Mouse (Mus musculus): Measurements from ENCODE around the gene Gm43518. TPM values are rescaled to one million over a fixed set of nuclear protein-coding genes. Genes with fewer than 3 reads are reported as not detected.
A peak's percentile ranks its signal among the peaks of the same experiment; 100 is the strongest.

Gm43518 gene
- polyA plus RNA-seq, 1 experiment, result not detected

GRCm38 (mm10) chr5:123972453-123972852 is 45.2 kb downstream of the Gm43518 start:
- WGBS, result 64% methylated on average over 6 of the region's 6 CpGs
- Histone ChIP-seq H3K4me3 (ENCODE audit: insufficient read depth, low read depth, low read length) (no peak overlapping the region), H3K4me1 (ENCODE audit: control insufficient read depth, insufficient read depth, low read length) (peaks cover 13% of the 10 kb centered on the region)

GRCm38 (mm10) chr5:123973299-123974178 is 46.3 kb downstream of the Gm43518 start, which contains the start of gene Hip1r:
Gene Hip1r, plus strand, starts transcription at chr5:123973628.
- Histone ChIP-seq H3K4me3 (ENCODE audit: insufficient read depth, low read depth, low read length) (peak within 1 kb of the TSS; percentile 92), H3K27ac (ENCODE audit: insufficient read depth, low read depth, low read length) (peak within 1 kb of the TSS; percentile 56), H3K4me1 (ENCODE audit: control insufficient read depth, insufficient read depth, low read length) (peaks cover 17% of the 10 kb centered on the region)
- no peak for TF ChIP-seq CTCF (IDR thresholded peaks at IDR 0.05; ENCODE audit: insufficient read depth, low read depth, low read length)
- TF ChIP-seq POLR2A (IDR thresholded peaks at IDR 0.05; ENCODE audit: insufficient read depth, low read depth, low read length), result peak; percentile 36; the same call in 1 of the 2 replicates
- WGBS, result 2% methylated on average over 103 of the region's 106 CpGs

More at GRCm38 (mm10) chr5:123972453-123972852, 45.2 kb downstream of the Gm43518 start:
- TF ChIP-seq POLR2A (IDR thresholded peaks at IDR 0.05; ENCODE audit: insufficient read depth, low read depth, low read length) (no peak), CTCF (IDR thresholded peaks at IDR 0.05; ENCODE audit: insufficient read depth, low read depth, low read length) (no peak)
- no peak overlapping the region for H3K27ac ChIP-seq (ENCODE audit: insufficient read depth, low read depth, low read length)

GRCm38 (mm10) chr5:123974179-123974485 is 46.9 kb downstream of the Gm43518 start:
- TF ChIP-seq POLR2A (IDR thresholded peaks at IDR 0.05; ENCODE audit: insufficient read depth, low read depth, low read length), result no peak; the same call in 1 of the 2 replicates
- TF ChIP-seq CTCF (IDR thresholded peaks at IDR 0.05; ENCODE audit: insufficient read depth, low read depth, low read length), result no peak
- whole genome bisulfite sequencing, result 0% methylated on average over 14 of the region's 14 CpGs
- Histone ChIP-seq H3K4me3 (ENCODE audit: insufficient read depth, low read depth, low read length) (peak overlapping the region; percentile 92), H3K27ac (ENCODE audit: insufficient read depth, low read depth, low read length) (no peak overlapping the region; the same call in 1 of the 2 replicates), H3K4me1 (ENCODE audit: control insufficient read depth, insufficient read depth, low read length) (peaks cover 18% of the 10 kb centered on the region)

GRCm38 (mm10) chr5:123974616-123975111 is 47.4 kb downstream of the Gm43518 start:
- WGBS, result 28% methylated on average over 11 of the region's 11 CpGs
- Histone ChIP-seq H3K27ac (ENCODE audit: insufficient read depth, low read depth, low read length) (no peak overlapping the region), H3K4me3 (ENCODE audit: insufficient read depth, low read depth, low read length) (peak overlapping the region; percentile 92), H3K4me1 (ENCODE audit: control insufficient read depth, insufficient read depth, low read length) (peaks cover 20% of the 10 kb centered on the region)
- no peak for TF ChIP-seq CTCF (IDR thresholded peaks at IDR 0.05; ENCODE audit: insufficient read depth, low read depth, low read length)
- no peak for TF ChIP-seq POLR2A (IDR thresholded peaks at IDR 0.05; ENCODE audit: insufficient read depth, low read depth, low read length)

GRCm38 (mm10) chr5:123975668-123976180 is 48.5 kb downstream of the Gm43518 start:
- H3K4me3 ChIP-seq (ENCODE audit: insufficient read depth, low read depth, low read length), result no peak overlapping the region
- H3K4me1 ChIP-seq (ENCODE audit: control insufficient read depth, insufficient read depth, low read length), result peaks cover 25% of the 10 kb centered on the region
- 62% methylated on average over 6 of the region's 6 CpGs for WGBS

GRCm38 (mm10) chr5:123977231-123977630 is 50.0 kb downstream of the Gm43518 start:
- Histone ChIP-seq H3K4me3 (ENCODE audit: insufficient read depth, low read depth, low read length) (no peak overlapping the region), H3K27ac (ENCODE audit: insufficient read depth, low read depth, low read length) (no peak overlapping the region), H3K4me1 (ENCODE audit: control insufficient read depth, insufficient read depth, low read length) (peaks cover 31% of the 10 kb centered on the region)
- 85% methylated on average over 3 of the region's 3 CpGs for WGBS
- no peak for TF ChIP-seq POLR2A (IDR thresholded peaks at IDR 0.05; ENCODE audit: insufficient read depth, low read depth, low read length)
- no peak for TF ChIP-seq CTCF (IDR thresholded peaks at IDR 0.05; ENCODE audit: insufficient read depth, low read depth, low read length)

More at GRCm38 (mm10) chr5:123975668-123976180, 48.5 kb downstream of the Gm43518 start:
- no peak overlapping the region for H3K27ac ChIP-seq (ENCODE audit: insufficient read depth, low read depth, low read length)
- TF ChIP-seq CTCF (IDR thresholded peaks at IDR 0.05; ENCODE audit: insufficient read depth, low read depth, low read length), result no peak
- TF ChIP-seq POLR2A (IDR thresholded peaks at IDR 0.05; ENCODE audit: insufficient read depth, low read depth, low read length), result no peak

- no peak overlapping the region for H3K27ac ChIP-seq (ENCODE audit: insufficient read depth, low read depth, low read length)
- WGBS, result 77% methylated on average over 5 of the region's 5 CpGs
- H3K4me1 ChIP-seq (ENCODE audit: control insufficient read depth, insufficient read depth, low read length), result peaks cover 33% of the 10 kb centered on the region
- no peak overlapping the region for H3K4me3 ChIP-seq (ENCODE audit: insufficient read depth, low read depth, low read length)
- TF ChIP-seq POLR2A (IDR thresholded peaks at IDR 0.05; ENCODE audit: insufficient read depth, low read depth, low read length) (no peak), CTCF (IDR thresholded peaks at IDR 0.05; ENCODE audit: insufficient read depth, low read depth, low read length) (no peak)
These were observed 50.9 kb downstream of the Gm43518 start for GRCm38 (mm10) chr5:123978131-123978530.

GRCm38 (mm10) chr5:123979221-123979979 is 52.2 kb downstream of the Gm43518 start:
- TF ChIP-seq CTCF (IDR thresholded peaks at IDR 0.05; ENCODE audit: insufficient read depth, low read depth, low read length) (no peak), POLR2A (IDR thresholded peaks at IDR 0.05; ENCODE audit: insufficient read depth, low read depth, low read length) (no peak)
- 85% methylated on average over 18 of the region's 18 CpGs for WGBS
- H3K27ac ChIP-seq (ENCODE audit: insufficient read depth, low read depth, low read length), result no peak overlapping the region
- H3K4me1 ChIP-seq (ENCODE audit: control insufficient read depth, insufficient read depth, low read length), result peaks cover 31% of the 10 kb centered on the region
- H3K4me3 ChIP-seq (ENCODE audit: insufficient read depth, low read depth, low read length), result no peak overlapping the region

Measured in olfactory bulb, adult 2 months (tissue).